Mouse (Mus musculus) adrenal gland, postnatal 25 days (tissue): ENCODE results near the gene Prpf3. TPM values are rescaled to one million over a fixed set of nuclear protein-coding genes. Genes with fewer than 3 reads are reported as not detected.
"Not testable (repeated sequence)": the region's sequence is repeated elsewhere in the genome, so short reads cannot be mapped to it uniquely, and the experiment has no call there.

Source experiments
- DNase-seq: peaks from one replicate; pipeline ENCODE4 v3.0.0; 2021; ENCODE audit warnings: mixed read lengths
- long read RNA-seq: library from polyadenylated mRNA; stranded (forward); transcript quantifications from one replicate; pipeline ENCODE4 v2.0.0, GENCODE M21; 2021
- total RNA-seq: library from RNA; stranded (reverse); gene quantifications from 2 replicates; pipeline ENCODE4 v1.2.3, GENCODE M21; 2021

Prpf3 gene
- total RNA-seq, result 32.3 and 32.7 TPM in 2 replicates
- long read RNA-seq, transcript Prpf3-201 (16 exons, 2,933 nt), result major isoform, 12 of 16 reads
- long read RNA-seq, partial matches to known transcripts, result 2 of 16 reads
- long read RNA-seq, other reads (novel, unspliced or antisense), result 2 of 16 reads

GRCm38 (mm10) chr3:95855502-95856089 lies at the start of gene Prpf3:
Gene Prpf3, minus strand, starts transcription at chr3:95855885.
- peak; percentile 95 for DNase-seq

DNA sequence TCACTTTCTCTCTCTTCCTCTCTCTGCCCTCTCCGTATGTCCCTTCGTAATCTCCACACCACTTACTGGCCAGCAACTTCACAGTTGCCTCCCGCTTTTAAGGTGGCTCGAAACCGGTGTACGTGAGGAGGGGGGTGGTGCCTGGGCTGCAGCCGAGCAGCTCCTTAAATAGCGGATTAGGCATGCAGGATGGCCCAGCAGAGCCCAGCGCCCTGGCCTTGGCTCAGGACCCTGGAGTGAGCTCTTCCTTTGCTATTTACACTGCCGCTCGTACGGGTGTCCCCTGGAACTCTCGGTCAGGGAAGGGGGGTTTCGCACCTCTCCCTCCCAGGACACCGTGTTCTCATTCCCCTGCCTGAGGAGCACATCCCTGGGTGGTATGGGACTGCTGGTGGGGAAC lies 48.9 kb upstream of the Prpf3 start, which contains the start of gene Car14:
TSS of gene Car14 (minus strand) at position 124 of the 400 bp plus-strand sequence.
- DNase-seq, result no peak

DNA sequence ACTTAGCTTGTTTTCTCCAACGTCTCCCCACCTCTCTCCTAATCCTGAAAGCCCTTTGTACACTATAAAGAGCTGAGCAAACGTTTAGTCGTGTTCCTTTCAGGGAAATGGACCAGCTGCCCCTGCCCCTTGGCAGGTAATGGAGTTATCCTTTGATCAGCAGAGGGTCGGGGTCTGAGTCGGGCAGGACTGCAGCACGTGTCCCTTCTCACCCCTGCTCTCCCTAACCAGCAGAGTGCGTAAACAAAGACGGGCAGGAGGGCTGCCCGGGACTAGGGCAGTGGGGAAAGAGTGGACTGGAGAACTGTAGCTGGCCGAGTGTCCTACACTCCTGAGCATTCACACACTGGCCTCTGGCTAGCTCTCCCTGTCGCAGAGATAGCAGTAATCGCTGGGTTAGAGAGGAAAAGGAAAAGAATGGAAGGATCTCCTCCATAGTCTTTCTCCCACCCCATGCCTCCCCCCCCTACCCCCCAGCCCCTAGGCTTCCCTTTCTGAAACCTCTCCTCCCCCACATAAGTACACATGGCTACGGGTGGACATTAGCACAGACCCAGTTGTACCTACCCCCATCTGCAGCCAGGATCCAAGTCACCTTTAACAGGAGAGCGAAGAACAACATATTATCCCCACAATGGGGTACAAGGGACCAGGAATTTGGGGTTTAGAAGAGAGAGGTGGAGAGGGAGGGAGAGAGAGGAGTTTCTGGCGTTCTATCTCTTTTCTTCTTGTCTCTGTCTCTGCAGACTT lies 48.2 kb upstream of the Prpf3 start:
- DNase-seq, result no peak

DNA sequence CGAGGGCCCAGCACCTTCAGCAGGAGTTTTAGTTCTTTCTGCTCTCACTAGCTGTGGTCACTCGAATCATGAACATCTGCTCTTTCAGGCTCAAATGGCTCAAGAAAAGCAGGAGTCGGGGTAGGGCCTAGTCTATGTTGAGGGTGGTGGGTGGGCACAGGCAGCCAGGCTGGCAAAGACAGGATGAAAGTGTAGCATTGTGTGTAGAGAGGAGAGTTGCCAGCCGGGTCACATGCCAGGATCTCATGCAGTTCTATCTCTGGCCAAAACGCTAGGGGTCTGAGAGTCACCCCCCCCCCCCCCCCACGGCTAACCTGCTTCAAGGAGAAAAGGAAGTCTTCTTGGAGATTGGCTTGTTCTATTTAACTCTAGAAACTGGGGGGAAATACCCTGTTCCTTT lies 47.0 kb upstream of the Prpf3 start:
- DNase-seq, result no peak

DNA sequence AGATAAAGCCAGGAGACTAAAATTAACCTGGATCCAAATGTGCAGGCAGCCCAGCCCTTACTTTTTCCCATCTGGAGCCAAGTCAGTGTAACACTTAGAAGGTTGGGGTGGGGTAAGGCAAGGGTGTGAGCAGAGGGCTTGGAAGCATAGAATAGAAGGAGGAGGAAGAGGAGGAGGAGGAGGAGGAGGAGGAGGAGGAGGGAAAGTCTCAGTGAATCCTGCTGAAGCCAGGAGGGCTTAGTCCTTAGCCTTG lies 46.6 kb upstream of the Prpf3 start:
- no peak for DNase-seq

GRCm38 (mm10) chr3:95901616-95902372 lies 46.1 kb upstream of the Prpf3 start:
- no peak for DNase-seq

DNA sequence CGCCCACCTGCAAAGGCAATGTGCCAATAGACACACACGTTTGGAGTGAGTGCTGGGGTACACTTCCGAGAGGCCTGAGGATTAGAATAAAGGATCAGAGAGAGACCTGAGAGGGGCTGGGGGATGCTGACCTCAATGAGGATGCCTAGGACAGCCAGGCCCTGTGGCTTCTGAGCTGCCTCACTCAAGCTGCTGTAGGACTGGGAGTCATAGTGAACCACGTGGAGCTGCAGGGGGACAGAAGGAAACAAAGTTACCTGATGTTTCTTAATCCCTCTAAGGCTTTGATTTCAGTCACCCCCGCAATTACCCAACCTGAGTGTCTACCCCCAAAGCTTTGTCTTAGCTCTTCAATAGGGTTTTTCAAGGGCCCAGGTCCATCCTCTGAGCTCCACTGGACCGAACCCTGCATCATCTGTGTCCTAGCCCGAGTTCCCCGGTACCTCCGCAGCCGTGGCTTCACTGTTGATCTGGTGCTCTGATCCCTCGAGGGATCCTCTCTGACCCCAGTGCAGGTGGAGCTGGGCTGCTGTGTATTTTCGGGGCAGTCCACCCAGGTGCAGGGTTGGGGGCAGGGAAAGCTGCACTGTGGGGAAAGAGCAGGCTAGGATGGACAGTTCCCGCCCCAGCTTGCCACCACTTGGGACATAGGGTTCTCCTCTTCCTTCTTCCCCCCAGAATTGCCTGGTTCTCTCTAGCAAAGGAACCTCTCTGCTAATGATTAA lies 44.3 kb upstream of the Prpf3 start:
- DNase-seq, result no peak

GRCm38 (mm10) chr3:95895501-95895900 lies 39.8 kb upstream of the Prpf3 start:
- DNase-seq, result not testable (repeated sequence)

DNA sequence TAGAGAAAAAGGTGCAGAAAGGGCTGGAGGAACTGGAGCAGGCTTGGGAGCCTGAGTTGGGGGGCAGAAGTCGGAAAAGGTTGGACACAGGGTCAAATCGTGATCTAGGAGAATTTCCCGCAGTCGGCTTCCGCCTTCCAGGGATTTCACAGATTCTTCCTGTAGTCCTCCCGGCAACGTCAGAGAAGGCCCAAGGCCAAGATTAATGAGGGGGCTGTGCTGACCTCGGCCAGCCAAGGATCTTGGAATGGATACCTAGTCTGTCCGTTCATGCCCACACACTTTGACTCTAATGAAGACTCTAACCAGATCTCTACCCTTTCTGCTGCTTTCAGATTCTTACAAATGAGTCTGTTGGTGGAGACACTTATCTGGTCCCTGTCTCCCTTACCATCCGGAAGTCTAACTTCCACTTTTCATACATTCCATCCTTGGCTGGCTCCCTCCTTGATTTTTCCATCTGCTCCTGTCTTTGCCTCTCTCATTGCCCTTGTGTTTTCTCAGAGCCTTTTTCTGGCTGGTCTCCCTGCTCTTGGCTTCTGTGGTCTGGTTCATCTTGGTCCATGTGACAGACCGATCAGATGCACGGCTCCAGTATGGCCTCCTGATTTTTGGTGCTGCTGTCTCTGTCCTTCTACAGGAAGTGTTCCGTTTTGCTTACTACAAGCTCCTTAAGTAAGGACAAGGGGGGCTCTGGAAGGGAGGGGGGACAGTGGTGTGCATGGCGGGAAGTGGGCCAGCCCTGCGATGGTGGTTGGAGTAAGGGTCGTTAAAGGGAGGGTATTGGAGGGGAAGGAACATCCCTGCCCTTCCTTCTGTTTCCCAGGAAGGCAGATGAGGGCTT lies 38.9 kb upstream of the Prpf3 start:
- DNase-seq, result peak; percentile 60

DNA sequence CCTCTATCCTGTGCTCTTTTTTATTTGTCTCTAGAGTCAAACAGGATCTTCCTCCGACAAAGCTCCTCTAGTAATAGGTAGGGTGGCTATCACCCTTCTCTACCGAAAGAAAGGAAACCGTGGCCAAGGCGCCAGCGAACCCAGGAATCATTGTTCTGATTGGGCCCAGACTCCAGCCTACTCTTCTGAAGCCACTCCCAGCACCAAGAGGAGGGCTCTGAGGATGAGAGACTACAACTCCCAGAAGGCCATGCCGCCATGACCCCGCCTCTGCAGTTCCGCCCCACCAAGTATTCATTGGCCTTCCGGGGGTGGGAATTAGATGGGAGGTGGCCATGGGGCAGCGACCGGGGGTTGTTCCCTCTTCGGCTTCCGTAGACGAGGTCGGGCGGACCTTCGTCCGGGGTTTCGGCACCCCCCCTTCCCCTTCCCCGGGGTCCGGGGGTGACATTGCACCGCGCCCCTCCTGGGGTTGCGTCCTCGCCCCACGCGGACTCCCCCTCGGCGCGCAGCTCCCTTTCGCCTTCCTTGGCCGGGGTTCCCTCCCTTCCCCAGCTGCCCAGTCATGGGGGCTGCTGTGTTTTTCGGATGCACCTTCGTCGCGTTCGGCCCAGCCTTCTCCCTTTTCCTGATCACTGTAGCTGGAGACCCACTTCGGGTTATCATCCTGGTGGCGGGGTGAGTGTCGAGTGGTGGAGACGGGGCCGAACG lies 38.1 kb upstream of the Prpf3 start, which contains the start of gene Aph1a:
TSS of gene Aph1a (plus strand) at position 364 of the 711 bp plus-strand sequence.
- DNase-seq, result peak; percentile 94

DNA sequence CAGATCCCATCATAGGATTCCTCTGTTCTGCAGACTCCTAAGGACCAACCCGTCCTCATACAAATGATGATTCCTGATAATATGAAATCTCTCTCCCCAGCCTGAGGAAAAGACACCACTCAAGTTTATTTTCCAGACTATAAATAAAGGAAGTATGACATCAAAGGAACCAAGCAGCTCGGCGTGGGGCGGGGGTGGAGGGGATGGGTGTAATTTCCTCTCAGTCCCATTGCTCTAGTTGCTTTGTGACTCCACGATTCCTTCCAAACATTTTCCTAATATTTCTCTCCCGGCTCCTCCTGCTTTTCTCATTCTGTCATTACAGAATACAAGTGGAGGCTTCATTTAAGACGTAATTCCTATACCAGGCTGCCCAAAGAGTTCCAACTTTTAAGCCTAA lies 37.4 kb upstream of the Prpf3 start:
- DNase-seq, result no peak

GRCm38 (mm10) chr3:95892066-95893052 lies 36.7 kb upstream of the Prpf3 start:
- no peak for DNase-seq

DNA sequence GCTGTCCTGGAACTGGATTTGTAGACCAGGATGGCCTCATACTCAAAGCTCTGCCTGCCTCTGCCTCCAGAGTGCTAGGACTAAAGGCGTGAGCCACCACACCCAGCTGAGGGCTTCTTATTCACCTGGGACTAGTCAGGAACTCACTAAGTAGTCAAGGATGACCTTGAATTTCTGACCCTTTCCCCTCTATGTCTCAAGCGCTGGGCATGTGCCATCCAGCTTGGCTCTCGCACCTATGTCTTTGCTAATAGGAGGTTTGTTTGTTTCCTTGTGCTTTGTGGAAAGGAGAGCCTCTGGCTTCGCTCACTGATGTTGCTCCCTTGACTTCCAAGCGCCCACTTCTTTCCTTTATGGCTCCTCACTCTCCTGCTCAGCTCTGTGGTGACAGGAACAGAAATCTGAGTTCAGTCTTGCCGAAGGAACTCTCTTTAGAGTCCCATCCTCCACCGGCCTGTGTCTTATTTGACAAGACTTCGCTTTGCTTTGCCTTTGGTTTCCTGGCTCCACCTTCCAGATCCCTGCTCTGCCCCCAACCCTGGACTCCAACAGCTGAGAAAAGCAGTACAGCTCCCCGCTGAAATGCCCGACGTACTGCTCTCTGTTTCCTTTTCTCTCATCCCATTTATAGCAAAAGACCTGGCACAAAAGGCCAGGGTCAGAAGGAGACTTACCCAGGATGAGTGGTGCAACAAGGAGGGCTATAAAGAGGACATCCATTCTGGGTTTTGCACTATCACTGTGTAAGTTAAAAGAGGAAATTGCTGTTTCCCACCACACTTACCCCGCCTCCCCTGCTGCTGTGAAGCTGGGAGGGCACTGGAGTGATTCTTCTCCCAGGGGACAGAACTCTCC lies 35.8 kb upstream of the Prpf3 start, which contains the start of gene BC028528:
TSS of gene BC028528 (minus strand) at position 795 of the 855 bp plus-strand sequence.
- DNase-seq, result no peak

DNA sequence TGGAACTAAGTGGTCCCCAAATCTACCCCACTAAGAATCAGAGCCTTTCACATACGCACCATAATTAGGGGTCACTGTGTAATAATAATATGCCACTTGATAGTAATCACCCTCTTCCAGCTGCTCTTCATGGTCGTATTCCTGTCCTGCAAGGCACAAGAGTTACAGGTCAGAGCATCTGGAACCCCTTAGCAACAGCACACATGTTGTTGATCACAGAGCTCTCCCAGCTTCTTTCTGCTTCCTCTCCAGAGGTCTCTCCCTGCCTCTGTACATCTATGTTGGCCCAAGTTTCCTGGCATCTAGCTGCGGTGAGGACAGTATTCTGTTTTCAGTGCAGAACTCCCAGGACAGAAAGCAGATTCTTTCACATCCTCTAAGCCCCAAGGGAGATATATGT lies 34.0 kb upstream of the Prpf3 start:
- DNase-seq, result no peak

DNA sequence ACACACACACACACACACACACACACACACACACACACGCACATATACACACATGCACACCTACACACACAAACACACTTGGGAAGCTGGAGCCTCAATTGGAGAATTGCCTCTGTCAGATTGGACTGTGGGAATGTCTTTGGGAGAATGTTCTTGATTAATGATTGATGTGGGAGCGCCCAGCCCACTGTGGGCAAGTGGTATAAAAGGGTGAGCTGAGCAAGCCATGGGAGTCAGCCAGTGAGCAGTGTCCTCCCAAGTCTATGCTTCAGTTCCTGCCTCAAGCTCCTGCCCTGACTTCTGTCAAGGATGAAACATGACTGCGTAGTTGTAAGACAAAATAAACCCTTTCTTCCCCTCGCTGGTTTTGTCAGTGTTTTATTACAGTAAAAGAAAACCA lies 31.9 kb upstream of the Prpf3 start:
- DNase-seq, result no peak

DNA sequence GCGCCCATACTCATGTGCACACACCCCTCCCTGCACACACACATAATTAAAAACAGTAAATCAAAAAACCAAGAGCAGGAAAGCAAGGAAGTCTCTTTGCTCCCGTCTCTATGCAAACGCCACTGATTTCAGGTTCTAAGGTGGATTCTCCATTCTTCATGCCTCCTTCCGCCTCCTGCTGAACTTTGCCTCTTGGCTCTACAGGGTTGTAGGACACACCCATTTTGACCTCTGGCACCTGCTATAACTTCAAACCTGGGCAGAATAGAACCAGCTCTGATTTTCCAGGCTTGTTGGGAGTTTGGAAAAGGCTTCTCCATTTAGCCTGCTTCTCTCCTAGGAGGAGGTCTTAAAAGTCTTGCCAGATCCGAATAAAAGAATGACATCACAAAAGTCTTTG lies 28.7 kb upstream of the Prpf3 start:
- no peak for DNase-seq

- DNase-seq, result peak; percentile 67
Measured at GRCm38 (mm10) chr3:95882816-95883425, 27.2 kb upstream of the Prpf3 start.
